Mouse (Mus musculus) forebrain, postnatal 0 days (tissue): ENCODE results near the gene Bicd2. TPM values are rescaled to one million over a fixed set of nuclear protein-coding genes. Genes with fewer than 3 reads are reported as not detected.

Source experiments
- ATAC-seq: fragments of 200-750 bp; cut with Nextera tagmentation; 2 replicates; pipeline ENCODE4 v1.8.0; 2017; ENCODE audit warnings: mild to moderate bottlenecking, moderate library complexity
- DNase-seq: peaks from one replicate; pipeline ENCODE4 v3.0.0-alpha.2; 2015
- H3K27ac ChIP-seq: fragments of 300-500 bp; sonication (generic); 2 replicates; pipeline ENCODE4 v1.5.1; 2014; ENCODE audit warnings: low read depth, mild to moderate bottlenecking, antibody characterized with exemption, low read length, moderate library complexity, mixed read lengths
- H3K27me3 ChIP-seq: fragments of 300-500 bp; sonication (generic); 2 replicates; pipeline ENCODE4 v1.6.1; 2014; ENCODE audit warnings: mild to moderate bottlenecking, low read length, mixed read lengths; ENCODE audit not compliant: insufficient read depth
- H3K36me3 ChIP-seq: fragments of 300-500 bp; sonication (generic); 2 replicates; pipeline ENCODE4 v1.6.1; 2014; ENCODE audit warnings: mild to moderate bottlenecking, moderate library complexity; ENCODE audit not compliant: insufficient read depth
- H3K4me1 ChIP-seq: fragments of 300-500 bp; sonication (generic); 2 replicates; pipeline ENCODE4 v1.6.1; 2014; ENCODE audit warnings: antibody characterized with exemption; ENCODE audit not compliant: insufficient read depth
- H3K4me2 ChIP-seq: fragments of 300-500 bp; sonication (generic); 2 replicates; pipeline ENCODE4 v1.6.1; 2014; ENCODE audit warnings: low read depth, mild to moderate bottlenecking, moderate library complexity
- H3K4me3 ChIP-seq: fragments of 300-500 bp; sonication (generic); 2 replicates; pipeline ENCODE4 v1.5.1; 2014; ENCODE audit warnings: low read depth, low read length, mixed read lengths
- H3K9ac ChIP-seq: fragments of 300-500 bp; sonication (generic); 2 replicates; pipeline ENCODE4 v1.6.1; 2014; ENCODE audit warnings: mild to moderate bottlenecking
- H3K9me3 ChIP-seq: fragments of 300-500 bp; sonication (generic); 2 replicates; pipeline ENCODE4 v1.6.1; 2016; ENCODE audit warnings: low read length
- CTCF ChIP-seq: sonication (generic); IDR thresholded peaks from 2 replicates; pipeline ENCODE4 v1.5.1; 2016; ENCODE audit warnings: antibody characterized with exemption, control low read depth, low read depth
- WGBS: fragments of 180-500 bp; shearing (Covaris S2); extraction: QIAGEN DNeasy Blood & Tissue Kit; methylation state at CpG from one replicate; pipeline ENCODE4 v1.1.7; 2014; 5-methylcytosine and 5-hydroxymethylcytosine counted together
- polyA plus RNA-seq: library from polyadenylated mRNA; unstranded; fragments of >200 nt; fragmentation: Nextera tagmentation; extraction: Ambion mirVana; gene quantifications from 2 replicates; pipeline ENCODE4 v1.2.1, GENCODE M21; 2015
- total RNA-seq: library from RNA; depleted of rRNA; stranded (reverse); fragments of >200 nt; gene quantifications from 2 replicates; pipeline ENCODE4 v1.2.3, GENCODE M21; 2014

Gene Bicd2
- total and polyA plus RNA-seq, 2 experiments from 2014 or later: 23.7 to 50.9 TPM

GRCm38 (mm10) chr13:49326246-49327206 lies 14.9 kb upstream of the Bicd2 start:
- peak; percentile 67; the same call in 1 of the 2 replicates for ATAC-seq

GRCm38 (mm10) chr13:49328101-49328500 lies 13.3 kb upstream of the Bicd2 start:
- TF ChIP-seq CTCF: no peak
- Histone ChIP-seq H3K27ac (no peak overlapping the region), H3K9me3 (no peaks in the 10 kb centered on the region), H3K9ac (no peak overlapping the region), H3K36me3 (no peaks in the 10 kb centered on the region), H3K4me2 (no peak overlapping the region), H3K4me3 (no peak overlapping the region), H3K4me1 (no peaks in the 10 kb centered on the region), H3K27me3 (no peaks in the 10 kb centered on the region)
- 64% methylated on average over 4 of the region's 4 CpGs for whole genome bisulfite sequencing
- no peak for DNase-seq
- no peak for ATAC-seq

More at GRCm38 (mm10) chr13:49326246-49327206, 14.9 kb upstream of the Bicd2 start:
- Histone ChIP-seq H3K9ac (no peak overlapping the region), H3K4me2 (no peak overlapping the region), H3K4me1 (no peaks in the 10 kb centered on the region), H3K36me3 (no peaks in the 10 kb centered on the region), H3K27ac (no peak overlapping the region), H3K4me3 (no peak overlapping the region), H3K9me3 (no peaks in the 10 kb centered on the region), H3K27me3 (no peaks in the 10 kb centered on the region)
- WGBS: 62% methylated on average over 6 of the region's 6 CpGs
- peak; percentile 58 for DNase-seq
- TF ChIP-seq CTCF: peak; percentile 77

GRCm38 (mm10) chr13:49333250-49333649 lies 8.1 kb upstream of the Bicd2 start:
- WGBS: 80% methylated on average over 2 of the region's 2 CpGs
- H3K9ac ChIP-seq: no peak overlapping the region
- no peak for TF ChIP-seq CTCF
- no peak for DNase-seq
- H3K27me3 ChIP-seq: no peaks in the 10 kb centered on the region
- no peaks in the 10 kb centered on the region for H3K36me3 ChIP-seq
- ATAC-seq: no peak
- no peaks in the 10 kb centered on the region for H3K4me1 ChIP-seq
- H3K27ac ChIP-seq: no peak overlapping the region
- no peak overlapping the region for H3K4me2 ChIP-seq
- H3K9me3 ChIP-seq: no peaks in the 10 kb centered on the region
- H3K4me3 ChIP-seq: no peak overlapping the region

GRCm38 (mm10) chr13:49335077-49335982 lies 6.1 kb upstream of the Bicd2 start:
- H3K27ac ChIP-seq: no peak overlapping the region
- DNase-seq: peak; percentile 29
- 75% methylated on average over 12 of the region's 12 CpGs for WGBS
- H3K4me3 ChIP-seq: no peak overlapping the region
- H3K4me1 ChIP-seq: no peaks in the 10 kb centered on the region
- H3K36me3 ChIP-seq: no peaks in the 10 kb centered on the region
- no peak for TF ChIP-seq CTCF
- no peaks in the 10 kb centered on the region for H3K9me3 ChIP-seq
- H3K9ac ChIP-seq: no peak overlapping the region
- no peaks in the 10 kb centered on the region for H3K27me3 ChIP-seq
- H3K4me2 ChIP-seq: no peak overlapping the region
- peak; percentile 80 for ATAC-seq

DNA sequence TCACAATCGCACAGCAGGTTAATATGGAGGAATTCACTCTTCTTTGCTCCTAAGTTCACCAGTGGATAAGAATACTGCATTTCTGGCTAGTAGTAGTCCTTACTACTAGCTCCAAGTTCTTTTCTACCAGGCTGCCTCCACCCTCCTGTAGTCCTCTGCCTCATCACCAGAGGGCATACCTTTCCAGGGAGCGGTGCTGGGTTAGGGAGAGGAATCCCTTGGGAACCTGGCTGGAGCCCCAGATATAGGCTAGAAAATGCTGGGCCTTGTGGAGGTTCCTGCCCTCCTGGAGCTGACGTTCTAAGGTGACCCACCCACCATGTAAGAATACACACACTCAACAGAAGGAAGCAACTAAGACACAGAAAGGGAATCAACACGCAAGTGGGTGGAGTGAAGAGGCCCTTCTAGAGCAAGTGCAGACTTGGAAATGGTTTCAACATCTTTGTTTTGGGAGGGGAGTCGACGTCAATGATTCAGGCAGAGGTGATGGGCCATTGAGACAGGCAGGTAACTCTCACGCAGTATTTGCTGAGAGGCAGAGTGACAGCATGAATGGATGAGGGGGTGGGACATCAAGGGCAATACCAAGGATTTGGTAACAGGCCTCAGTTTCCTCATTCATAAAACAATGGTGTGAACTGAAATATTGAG lies 2.4 kb upstream of the Bicd2 start:
- no peak overlapping the region for H3K4me2 ChIP-seq
- no peaks in the 10 kb centered on the region for H3K36me3 ChIP-seq
- no peak for DNase-seq
- peak; percentile 58 for TF ChIP-seq CTCF
- ATAC-seq: no peak
- no peaks in the 10 kb centered on the region for H3K27me3 ChIP-seq
- H3K9me3 ChIP-seq: no peaks in the 10 kb centered on the region
- H3K27ac ChIP-seq: no peak overlapping the region
- no peak overlapping the region for H3K9ac ChIP-seq
- H3K4me1 ChIP-seq: peaks cover 20% of the 10 kb centered on the region; the same call in 1 of the 2 replicates
- no peak overlapping the region for H3K4me3 ChIP-seq
- WGBS: 78% methylated on average over 7 of the region's 7 CpGs
